Mouse (Mus musculus) frontal cortex, postnatal 25 days (tissue): ENCODE data around the gene Ccdc33.

ENCODE experiments used
- DNase-seq, 2 experiments: peaks; one replicate each; pipeline ENCODE4 v3.0.0; 2022; ENCODE audit warnings: low spot score in 2 of 2

Gene Ccdc33

DNA sequence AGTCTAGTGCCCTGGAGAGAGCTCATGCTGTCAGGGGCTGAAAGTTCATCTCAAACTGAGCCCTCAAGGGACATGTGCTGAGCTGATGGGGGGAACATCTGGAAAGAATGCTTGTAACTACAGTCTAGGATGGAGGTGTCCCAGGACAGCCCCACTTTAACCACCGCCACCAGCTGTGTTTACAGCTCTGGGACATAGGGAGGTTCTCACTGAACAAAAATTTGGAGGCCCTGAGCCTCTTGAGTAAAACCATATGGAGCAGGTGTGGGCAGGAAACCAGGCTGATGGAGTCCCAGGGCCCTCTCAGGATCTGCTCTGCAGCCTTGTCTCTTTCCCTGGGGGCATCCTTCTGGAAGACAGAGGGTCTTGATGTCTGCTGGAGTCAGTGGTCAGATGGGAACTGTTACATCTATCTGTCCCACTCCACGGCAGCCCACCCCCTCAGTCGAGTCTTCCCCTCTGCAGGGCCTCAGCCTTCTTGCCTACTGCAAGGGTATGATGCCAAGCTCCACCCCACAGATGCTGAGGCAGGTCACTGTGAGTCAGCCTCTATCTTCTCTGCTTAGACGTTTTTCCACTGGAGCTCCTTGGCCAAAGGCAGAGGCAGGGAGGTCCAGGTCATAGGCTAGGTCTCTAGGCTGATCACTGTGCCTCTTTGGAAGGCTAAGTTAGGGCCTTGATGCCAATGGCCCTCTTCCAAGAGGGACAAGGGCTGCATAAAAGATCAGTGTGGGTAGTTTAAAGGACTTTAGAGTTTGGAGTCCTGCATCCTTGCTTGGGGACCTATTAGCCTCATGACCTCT lies 26.8 kb downstream of the Ccdc33 start:
- DNase-seq = no peak

DNA sequence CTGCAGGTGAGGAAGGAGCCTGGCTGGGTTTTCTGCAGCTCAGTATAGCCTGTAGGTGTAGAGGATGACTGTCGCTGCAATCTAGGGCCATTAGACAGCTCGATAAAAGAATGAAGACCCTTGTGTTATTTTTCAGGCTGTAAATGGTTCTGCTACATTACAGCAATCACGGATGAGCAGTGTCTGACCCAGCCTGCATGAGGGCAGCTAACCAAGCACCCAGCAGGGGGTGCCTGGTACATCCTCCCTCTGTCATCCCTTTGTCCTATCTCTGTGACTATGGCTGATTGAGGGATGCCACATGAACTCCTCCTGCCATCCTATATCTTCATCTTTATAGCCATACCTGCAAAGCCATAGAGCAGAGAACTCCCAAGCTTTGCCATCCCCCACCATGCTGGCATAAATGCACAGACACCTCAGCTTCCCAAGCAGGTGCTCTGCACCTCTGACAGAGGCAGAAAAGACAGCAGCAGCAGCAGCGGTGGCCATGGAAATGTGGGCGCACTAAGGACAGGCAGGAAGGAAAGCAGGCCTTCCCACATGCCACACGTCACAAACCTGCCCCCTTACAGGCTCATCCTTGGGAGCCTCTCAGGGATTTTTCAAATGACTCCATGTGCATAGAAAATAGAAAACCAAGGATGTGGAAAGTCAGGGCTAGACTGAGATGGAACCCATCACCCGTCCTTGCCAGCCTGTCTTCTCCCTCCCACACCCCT lies 31.2 kb downstream of the Ccdc33 start:
- no peak for DNase-seq

- DNase-seq = no peak
Measured at GRCm38 (mm10) chr9:58086861-58087260, 31.8 kb downstream of the Ccdc33 start.

GRCm38 (mm10) chr9:58086203-58086602 lies 32.4 kb downstream of the Ccdc33 start:
- DNase-seq = no peak

DNA sequence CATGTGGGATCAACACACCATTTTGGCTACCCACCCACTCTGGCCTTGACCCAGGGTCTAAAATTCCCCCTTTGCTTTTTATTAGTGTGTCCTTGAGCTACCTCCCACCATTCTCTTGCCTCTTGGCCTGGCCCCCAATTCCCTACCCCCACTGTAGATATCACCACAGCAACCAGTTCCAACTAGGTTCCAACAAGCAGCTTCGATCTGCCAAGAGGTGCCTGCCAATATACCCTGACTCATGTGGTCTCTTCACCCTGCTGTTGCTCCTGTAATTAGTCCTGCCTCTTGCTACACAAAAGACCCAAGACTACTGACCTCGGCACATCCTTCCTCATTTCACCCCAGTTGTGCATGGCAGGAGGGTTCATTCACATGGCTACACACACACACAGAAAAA lies 33.5 kb downstream of the Ccdc33 start:
- DNase-seq = no peak

- no peak for DNase-seq
Measured at GRCm38 (mm10) chr9:58084586-58084985, 34.0 kb downstream of the Ccdc33 start.

DNA sequence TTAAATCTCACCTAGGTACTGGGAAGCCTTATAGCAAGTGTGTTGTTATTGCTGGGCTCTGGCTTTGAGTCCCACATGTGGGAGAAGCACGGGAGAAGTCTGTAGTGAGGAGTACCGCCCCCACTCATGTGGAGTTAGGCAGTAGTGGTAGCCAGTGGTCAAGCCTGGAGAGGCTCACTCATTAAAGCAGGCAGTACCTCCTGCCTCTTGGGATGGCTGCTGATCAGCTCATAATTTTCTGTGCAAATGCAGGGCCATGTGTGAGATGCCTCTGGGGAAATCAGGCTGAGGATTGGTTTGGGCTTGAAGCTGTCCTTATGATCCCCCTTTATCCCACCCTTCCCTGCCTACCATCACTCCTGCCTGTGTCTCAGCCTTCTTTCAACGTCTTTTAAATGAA lies 44.1 kb downstream of the Ccdc33 start:
- DNase-seq = no peak

DNA sequence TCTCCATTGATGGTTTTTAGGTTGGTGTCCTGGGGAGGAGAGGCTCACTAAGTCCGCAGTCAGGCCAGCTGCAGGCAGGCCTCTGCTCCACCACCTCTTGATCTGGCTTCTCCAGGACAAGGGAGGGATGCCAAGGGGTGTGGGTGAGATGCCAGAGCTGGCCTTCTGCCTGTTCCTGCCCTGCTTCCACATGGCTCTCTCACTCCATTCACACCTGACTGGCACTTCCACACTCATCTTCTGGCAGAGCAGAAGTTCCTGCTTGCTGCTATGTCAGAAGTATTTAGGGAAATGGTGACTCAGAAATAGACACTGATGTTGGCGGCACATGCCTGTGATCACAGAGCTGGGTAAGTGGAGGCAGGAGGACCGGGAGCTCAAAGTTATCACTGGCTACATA lies 51.1 kb downstream of the Ccdc33 start:
- DNase-seq = peak in 1 of 2 experiments; percentile 39

- peak; percentile 51 to 56 for DNase-seq
Measured at GRCm38 (mm10) chr9:58066731-58067095, 51.9 kb downstream of the Ccdc33 start.

GRCm38 (mm10) chr9:58065977-58066730 lies 52.5 kb downstream of the Ccdc33 start:
- no peak for DNase-seq

DNA sequence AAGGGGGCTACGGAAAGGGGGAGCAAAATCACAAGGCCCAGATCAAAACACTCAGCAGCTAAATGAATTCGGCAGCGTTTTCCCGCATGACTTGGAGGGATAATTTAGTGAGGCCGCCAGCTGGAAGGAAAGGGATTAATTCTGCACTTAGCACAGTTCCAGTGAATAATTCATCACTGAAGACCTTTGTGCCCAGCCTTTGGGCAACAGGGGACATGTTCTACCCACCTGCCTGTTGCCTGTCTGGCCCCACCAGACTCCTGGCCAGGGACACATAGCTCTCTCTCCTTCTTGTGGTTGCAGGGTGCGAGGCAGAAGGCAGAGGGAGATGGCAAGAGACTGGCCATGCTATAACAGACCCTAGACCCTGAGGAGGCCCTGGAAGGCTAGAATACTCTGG lies 53.1 kb downstream of the Ccdc33 start:
- DNase-seq = no peak

- no peak for DNase-seq
Measured at GRCm38 (mm10) chr9:58063531-58063930, 55.1 kb downstream of the Ccdc33 start, which contains the start of gene Stra6. Stra6 (plus strand) TSS chr9:58063788.

DNA sequence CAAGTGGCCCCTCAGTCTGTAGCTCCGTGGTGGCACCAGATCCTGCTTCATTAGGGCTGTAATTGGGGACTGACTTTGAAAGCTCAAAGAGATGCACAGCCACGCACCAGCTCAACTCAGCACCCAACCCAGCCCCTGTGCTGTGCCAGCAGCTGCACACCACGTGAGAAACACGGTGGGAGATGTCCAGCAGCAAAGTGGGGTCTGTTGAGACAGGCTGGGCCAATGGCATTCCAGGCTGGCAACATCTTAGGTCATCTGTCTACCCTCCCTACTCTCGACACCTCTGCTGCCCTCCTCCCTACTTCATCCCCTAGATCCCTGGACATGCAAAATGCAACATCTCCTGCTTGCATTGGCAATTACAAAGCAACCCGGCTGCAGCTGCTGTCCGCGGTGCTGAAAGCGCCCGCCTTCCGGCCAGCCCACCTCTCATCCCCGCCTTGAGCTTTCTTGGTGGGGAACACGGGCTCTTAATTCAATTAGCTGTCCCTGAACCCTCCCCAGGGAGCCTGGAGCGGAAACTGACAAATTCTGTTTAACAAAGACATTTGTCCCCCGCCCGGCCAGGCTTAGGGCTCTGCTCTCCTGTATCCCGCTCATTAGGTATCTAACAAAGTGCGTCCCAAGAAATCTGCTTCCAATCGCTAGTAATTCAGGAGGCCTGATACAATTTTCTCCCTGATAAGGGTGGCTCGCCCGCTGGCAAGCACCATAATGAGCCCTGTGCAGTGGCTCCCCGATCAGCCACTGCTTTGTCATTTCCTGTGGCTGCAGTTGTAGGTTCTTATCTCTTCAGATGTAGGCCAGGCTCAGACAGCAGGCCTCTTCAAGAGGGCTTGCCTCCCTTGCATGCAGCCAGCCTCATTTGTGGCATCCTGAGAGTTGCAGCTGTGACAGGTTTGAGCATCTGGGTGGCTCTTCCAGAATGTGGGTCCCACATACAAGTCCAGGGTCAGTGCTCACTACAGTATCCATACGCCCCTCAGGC lies 57.7 kb downstream of the Ccdc33 start:
- no peak for DNase-seq

- DNase-seq = no peak
Measured at GRCm38 (mm10) chr9:58059920-58060319, 58.7 kb downstream of the Ccdc33 start.

- DNase-seq = no peak
Measured at GRCm38 (mm10) chr9:58055666-58056065, 63.0 kb downstream of the Ccdc33 start.

GRCm38 (mm10) chr9:58054032-58054431 lies 64.6 kb downstream of the Ccdc33 start:
- DNase-seq = no peak

GRCm38 (mm10) chr9:58053544-58053943 lies 65.1 kb downstream of the Ccdc33 start:
- DNase-seq = no peak

DNA sequence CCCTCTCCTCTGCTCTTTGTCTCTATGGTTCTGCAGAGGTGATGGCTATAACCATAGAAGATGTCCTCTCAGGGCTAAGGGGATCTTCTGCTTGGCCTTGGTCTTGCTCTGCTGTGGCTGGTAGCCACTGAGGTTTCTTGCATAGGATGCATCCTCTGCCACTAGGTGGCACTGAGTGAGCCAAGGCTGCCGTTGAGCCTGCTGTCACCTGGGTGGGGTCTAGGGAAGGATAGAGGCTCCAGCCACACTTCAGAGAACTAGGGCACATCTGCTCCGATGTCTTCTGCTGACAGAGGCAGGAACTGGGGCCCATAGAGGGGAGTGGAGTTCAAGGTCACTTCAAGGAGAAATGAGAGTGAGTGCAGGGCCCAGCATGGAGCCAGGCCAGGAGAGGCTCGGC lies 65.5 kb downstream of the Ccdc33 start:
- peak in 1 of 2 experiments; percentile 48 for DNase-seq

- no peak for DNase-seq
Measured at GRCm38 (mm10) chr9:58051937-58052336, 66.7 kb downstream of the Ccdc33 start.

DNA sequence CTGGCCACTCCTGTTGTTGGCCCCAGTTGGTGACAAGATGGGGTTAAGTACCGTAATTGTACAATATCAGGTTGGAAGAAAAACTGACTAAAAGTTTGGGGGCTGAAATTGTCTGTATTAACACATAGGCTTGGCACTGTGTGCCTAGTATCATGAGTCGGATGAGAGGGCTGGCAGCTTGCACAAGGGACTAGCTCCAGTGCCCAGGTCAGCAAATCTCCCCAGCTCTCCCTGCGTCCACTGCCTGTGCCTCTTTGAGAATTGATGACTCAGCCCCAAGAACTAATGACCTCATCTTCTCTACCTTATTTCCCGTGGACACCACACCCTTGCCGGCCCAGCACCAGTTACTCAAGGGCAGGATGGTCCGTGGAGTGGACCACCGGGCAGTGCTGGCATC lies 68.8 kb downstream of the Ccdc33 start:
- DNase-seq = no peak

DNA sequence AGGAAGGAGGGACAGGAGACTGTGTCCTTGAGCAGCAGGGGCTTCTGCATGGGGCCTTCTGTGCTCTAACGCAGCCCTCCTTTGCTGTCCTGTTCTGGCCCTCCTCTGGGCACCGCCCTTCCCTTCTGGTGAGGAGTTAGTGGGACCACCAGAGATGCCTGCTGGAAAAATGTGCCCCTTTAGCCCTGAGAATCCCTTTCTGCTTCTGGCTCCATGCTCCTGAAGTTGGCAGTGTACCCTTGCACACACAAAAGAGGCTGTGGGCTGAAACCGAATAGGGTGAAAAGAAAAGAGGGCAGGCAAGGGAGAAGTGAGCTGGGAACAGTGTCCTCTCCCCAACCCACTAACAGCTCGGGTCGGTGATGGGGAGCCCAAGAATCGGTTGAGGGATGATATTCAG lies 69.4 kb downstream of the Ccdc33 start:
- DNase-seq = no peak
